Mouse (Mus musculus): ENCODE results near the gene Maml3. TPM values are rescaled to one million over a fixed set of nuclear protein-coding genes. Genes with fewer than 3 reads are reported as not detected.

Gene Maml3
- polyA plus RNA-seq, 1 experiment = 2.2 TPM

- no peaks in the 10 kb centered on the region for H3K79me3 ChIP-seq (ENCODE audit: low read depth)
- no peak overlapping the region for H3K4me3 ChIP-seq (ENCODE audit: insufficient read depth, poor library complexity, severe bottlenecking)
- H3K27me3 ChIP-seq (ENCODE audit: control insufficient read depth, insufficient read depth, insufficient read length) = no peaks in the 10 kb centered on the region
- no peaks in the 10 kb centered on the region for H3K79me2 ChIP-seq (ENCODE audit: control insufficient read depth, insufficient read depth)
- H3K36me3 ChIP-seq (ENCODE audit: control insufficient read depth, insufficient read depth) = no peaks in the 10 kb centered on the region
- TF ChIP-seq MAX (IDR thresholded peaks at IDR 0.05) = no peak
- no peak for TF ChIP-seq CEBPB (IDR thresholded peaks at IDR 0.05; ENCODE audit: low read depth)
- no peak for TF ChIP-seq USF1 (IDR thresholded peaks at IDR 0.05; ENCODE audit: low read depth)
- TF ChIP-seq MYOG (IDR thresholded peaks at IDR 0.05; ENCODE audit: control insufficient read depth, extremely low read depth, insufficient read length) = no peak
- no peak for TF ChIP-seq MYOD1 (IDR thresholded peaks at IDR 0.05; ENCODE audit: control insufficient read depth, insufficient read length, low read depth)
- TF ChIP-seq FOSL1 (IDR thresholded peaks at IDR 0.05; ENCODE audit: insufficient read depth, low read length, poor library complexity, severe bottlenecking) = no peak
- TF ChIP-seq CTCF (IDR thresholded peaks at IDR 0.05; ENCODE audit: control insufficient read depth, insufficient read depth, insufficient read length) = no peak
- H3ac ChIP-seq (ENCODE audit: control insufficient read depth, insufficient read length, low read depth) = no peak overlapping the region
These were observed 468.9 kb downstream of the Maml3 start for GRCm38 (mm10) chr3:51635960-51636359.

Other genes with a start within 250 kb of the Maml3 start
- 5.9 TPM for gene Foxo1, start 163.3 kb upstream of the Maml3 start, polyA plus RNA-seq (2012; fragmentation: generic; extraction: Trizol)

All from C2C12 (cell line).